Mouse (Mus musculus): ENCODE data around the gene Foxp1.

GRCm38 (mm10) chr6:99388023-99388422 lies 134.5 kb downstream of the Foxp1 start:
- TF ChIP-seq POLR2A (IDR thresholded peaks at IDR 0.05; ENCODE audit: borderline replicate concordance, control insufficient read depth, low read depth, low read length) (no peak), CTCF (IDR thresholded peaks at IDR 0.05; ENCODE audit: control insufficient read depth, insufficient read depth, low read length) (no peak)

Measured in bone marrow, adult 2 months (tissue).